Mouse (Mus musculus) limb, embryonic 13.5 days (tissue): ENCODE measurements around the gene Tctex1d2. TPM values are rescaled to one million over a fixed set of nuclear protein-coding genes. Genes with fewer than 3 reads are reported as not detected.

Experiments used
- ATAC-seq: fragments of 200-750 bp; cut with Nextera tagmentation; 2 replicates; pipeline ENCODE4 v1.8.0; 2017; ENCODE audit warnings: low read depth, moderate number of reproducible peaks, moderate TSS enrichment; ENCODE audit not compliant: low FRiP score
- H3K27ac ChIP-seq: fragments of 300-500 bp; sonication (generic); 2 replicates; pipeline ENCODE4 v1.5.1; 2015; ENCODE audit warnings: inconsistent platforms, mild to moderate bottlenecking, moderate library complexity
- H3K27me3 ChIP-seq: fragments of 300-500 bp; sonication (generic); 2 replicates; pipeline ENCODE4 v1.6.1; 2015; ENCODE audit warnings: mild to moderate bottlenecking, inconsistent platforms
- H3K36me3 ChIP-seq: fragments of 300-500 bp; sonication (generic); 2 replicates; pipeline ENCODE4 v1.6.1; 2015; ENCODE audit warnings: inconsistent platforms, mild to moderate bottlenecking, moderate library complexity
- H3K4me1 ChIP-seq: fragments of 300-500 bp; sonication (generic); 2 replicates; pipeline ENCODE4 v1.6.1; 2015; ENCODE audit warnings: inconsistent platforms
- H3K4me2 ChIP-seq: fragments of 300-500 bp; sonication (generic); replicated peaks from 2 replicates; pipeline ENCODE4 v1.6.1; 2015; ENCODE audit warnings: inconsistent platforms, mild to moderate bottlenecking, moderate library complexity
- H3K4me3 ChIP-seq: fragments of 300-500 bp; sonication (generic); 2 replicates; pipeline ENCODE4 v1.5.1; 2015; ENCODE audit warnings: moderate library complexity, mild to moderate bottlenecking, inconsistent platforms
- H3K9ac ChIP-seq: fragments of 300-500 bp; sonication (generic); 2 replicates; pipeline ENCODE4 v1.6.1; 2015; ENCODE audit warnings: mild to moderate bottlenecking, inconsistent platforms
- H3K9me3 ChIP-seq: fragments of 300-500 bp; sonication (generic); 2 replicates; pipeline ENCODE4 v1.6.1; 2016; ENCODE audit warnings: inconsistent platforms
- whole genome bisulfite sequencing: fragments of 180-500 bp; shearing (Covaris S2); methylation state at CpG from one replicate; pipeline ENCODE4 v1.1.7; 2015; 5-methylcytosine and 5-hydroxymethylcytosine counted together
- polyA plus RNA-seq: library from polyadenylated mRNA; unstranded; fragments of >200 nt; fragmentation: Nextera tagmentation; extraction: Ambion mirVana; gene quantifications from 2 replicates; pipeline ENCODE4 v1.2.1, GENCODE M21; 2015

The Tctex1d2 gene
- polyA plus RNA-seq, 1 experiment from 2014 or later, result 25.5 TPM

DNA sequence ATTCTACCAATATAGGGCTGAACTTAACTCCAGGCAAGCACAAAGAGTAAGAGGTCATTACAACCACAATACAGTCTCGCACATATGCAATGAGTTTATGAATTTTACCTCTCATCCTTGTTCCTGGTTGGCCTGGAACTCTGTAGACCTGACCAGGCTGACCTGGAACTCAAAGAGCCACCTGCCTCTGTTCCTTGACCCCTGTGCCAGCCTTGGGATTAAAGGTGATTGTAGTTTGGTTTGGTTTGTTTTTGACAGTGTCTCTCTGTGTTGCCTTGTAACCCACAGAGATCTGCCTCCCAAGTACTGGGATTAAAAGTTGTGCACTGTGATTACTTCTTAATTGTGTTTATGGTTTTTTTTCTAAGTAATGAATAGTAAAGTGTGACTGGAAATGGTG is 37.3 kb downstream of the Tctex1d2 start:
- Histone ChIP-seq H3K4me2 (no peak overlapping the region), H3K4me3 (no peak overlapping the region), H3K9me3 (no peaks in the 10 kb centered on the region), H3K4me1 (peaks cover 12% of the 10 kb centered on the region; the same call in 1 of the 2 replicates), H3K27me3 (no peaks in the 10 kb centered on the region), H3K36me3 (peaks cover 43% of the 10 kb centered on the region), H3K9ac (no peak overlapping the region), H3K27ac (no peak overlapping the region)
- no peak for ATAC-seq
- 91% methylated on average over 1 of the region's 1 CpGs for WGBS

DNA sequence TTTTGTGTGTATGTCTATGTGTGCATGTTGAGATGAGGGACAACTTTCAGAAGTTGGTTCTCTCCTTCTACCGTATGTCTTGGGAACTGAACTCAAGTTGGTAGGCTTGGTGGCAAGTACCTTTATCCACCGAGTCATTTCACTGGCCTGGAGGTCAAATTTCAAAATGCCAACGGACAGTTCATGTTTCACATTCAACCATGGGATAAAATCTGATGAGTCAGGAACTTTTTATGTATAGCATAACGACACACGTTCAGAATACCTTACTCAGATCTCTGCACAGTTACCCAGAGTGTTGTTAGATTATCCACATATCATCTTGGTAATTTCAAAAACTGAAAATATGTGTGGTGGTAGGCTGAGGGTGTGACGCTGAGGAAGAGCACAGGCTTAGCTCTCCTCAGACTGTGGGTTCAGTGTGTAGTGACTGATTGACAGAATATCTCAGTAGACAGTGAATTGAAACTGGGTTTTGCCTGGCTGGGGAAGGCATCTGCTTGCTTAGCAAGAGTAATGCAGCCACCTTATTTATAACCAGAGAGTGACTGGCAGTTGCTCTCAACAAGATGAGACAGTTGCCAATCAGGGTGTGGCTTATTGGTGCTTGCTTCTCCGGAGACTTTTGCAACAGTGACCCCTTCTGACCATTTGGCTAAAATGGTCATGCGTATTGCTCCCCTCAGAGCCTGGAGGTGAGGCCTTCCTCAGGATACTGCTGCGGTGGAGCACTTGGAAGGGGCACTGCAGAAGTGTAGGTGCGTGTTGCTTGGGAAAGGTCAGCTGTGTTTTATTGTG is 38.3 kb downstream of the Tctex1d2 start:
- no peak overlapping the region for H3K4me3 ChIP-seq
- H3K4me2 ChIP-seq, result no peak overlapping the region
- H3K9me3 ChIP-seq, result no peaks in the 10 kb centered on the region
- 54% methylated on average over 10 of the region's 10 CpGs for WGBS
- no peak overlapping the region for H3K9ac ChIP-seq
- H3K4me1 ChIP-seq, result peaks cover 12% of the 10 kb centered on the region; the same call in 1 of the 2 replicates
- no peaks in the 10 kb centered on the region for H3K27me3 ChIP-seq
- H3K27ac ChIP-seq, result no peak overlapping the region
- peaks cover 38% of the 10 kb centered on the region for H3K36me3 ChIP-seq
- ATAC-seq, result no peak

DNA sequence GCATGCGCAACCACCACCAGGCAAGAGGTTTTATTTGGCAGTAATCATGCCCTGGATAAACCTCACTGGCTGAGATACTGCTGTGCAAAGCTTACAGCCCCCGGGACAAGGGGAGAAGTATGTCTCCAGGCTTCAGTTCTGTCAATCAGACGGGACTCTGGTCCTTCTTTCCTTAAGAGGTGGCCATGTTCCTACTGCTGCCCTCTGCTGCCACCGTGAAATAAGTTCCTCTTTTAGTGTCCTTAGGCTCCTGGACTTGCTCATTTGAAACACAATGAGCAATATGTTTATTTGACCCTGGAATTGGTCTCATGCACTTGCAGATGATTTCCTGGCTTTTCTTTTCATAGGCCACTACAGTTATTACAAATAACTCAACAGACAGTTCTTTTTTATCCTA is 41.0 kb downstream of the Tctex1d2 start:
- Histone ChIP-seq H3K4me2 (no peak overlapping the region), H3K27me3 (no peaks in the 10 kb centered on the region), H3K4me1 (no peaks in the 10 kb centered on the region), H3K36me3 (peaks cover 51% of the 10 kb centered on the region), H3K4me3 (no peak overlapping the region), H3K27ac (no peak overlapping the region), H3K9me3 (no peaks in the 10 kb centered on the region), H3K9ac (no peak overlapping the region)
- ATAC-seq, result no peak
- 59% methylated on average over 4 of the region's 4 CpGs for WGBS

DNA sequence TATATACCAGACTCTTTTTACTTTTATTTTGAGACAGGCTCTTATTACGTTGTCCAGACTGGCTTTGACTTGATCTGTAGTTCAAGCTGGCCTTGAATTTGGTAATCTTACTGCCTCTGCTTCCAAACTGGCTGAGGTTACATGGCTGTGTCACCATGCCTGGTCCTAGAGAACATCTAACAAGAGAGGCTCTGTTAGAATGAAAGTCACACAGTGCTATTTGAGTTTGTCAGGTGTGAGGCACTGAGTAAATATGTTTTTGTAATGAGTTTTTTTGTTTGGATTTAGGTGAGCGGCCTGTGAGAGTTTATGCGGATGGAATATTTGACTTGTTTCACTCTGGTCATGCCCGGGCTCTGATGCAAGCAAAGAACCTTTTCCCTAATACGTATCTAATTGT is 42.2 kb downstream of the Tctex1d2 start:
- Histone ChIP-seq H3K27me3 (no peaks in the 10 kb centered on the region), H3K9ac (no peak overlapping the region), H3K36me3 (peaks cover 47% of the 10 kb centered on the region), H3K27ac (no peak overlapping the region), H3K9me3 (no peaks in the 10 kb centered on the region), H3K4me2 (no peak overlapping the region), H3K4me3 (no peak overlapping the region), H3K4me1 (no peaks in the 10 kb centered on the region)
- no peak for ATAC-seq
- 93% methylated on average over 5 of the region's 5 CpGs for WGBS

DNA sequence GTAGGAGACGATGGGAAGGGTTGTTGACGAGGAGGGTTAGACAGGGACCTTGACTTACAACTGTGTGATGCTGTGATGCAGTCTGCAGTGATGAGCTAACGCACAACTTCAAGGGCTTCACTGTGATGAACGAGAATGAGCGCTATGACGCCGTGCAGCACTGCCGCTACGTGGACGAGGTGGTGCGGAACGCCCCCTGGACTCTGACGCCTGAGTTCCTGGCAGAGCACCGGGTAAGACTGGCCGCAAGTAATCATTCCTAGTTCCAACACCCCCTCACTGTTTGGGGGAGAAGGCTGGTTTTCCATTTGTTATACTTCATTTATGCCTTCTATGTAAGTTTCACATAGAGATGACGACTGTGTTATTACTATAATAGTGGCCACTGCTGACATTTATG is 43.4 kb downstream of the Tctex1d2 start:
- no peaks in the 10 kb centered on the region for H3K4me1 ChIP-seq
- peaks cover 54% of the 10 kb centered on the region for H3K36me3 ChIP-seq
- no peaks in the 10 kb centered on the region for H3K27me3 ChIP-seq
- H3K4me2 ChIP-seq, result no peak overlapping the region
- no peak overlapping the region for H3K27ac ChIP-seq
- no peak overlapping the region for H3K4me3 ChIP-seq
- H3K9me3 ChIP-seq, result no peaks in the 10 kb centered on the region
- H3K9ac ChIP-seq, result no peak overlapping the region
- 94% methylated on average over 16 of the region's 16 CpGs for WGBS
- no peak for ATAC-seq

DNA sequence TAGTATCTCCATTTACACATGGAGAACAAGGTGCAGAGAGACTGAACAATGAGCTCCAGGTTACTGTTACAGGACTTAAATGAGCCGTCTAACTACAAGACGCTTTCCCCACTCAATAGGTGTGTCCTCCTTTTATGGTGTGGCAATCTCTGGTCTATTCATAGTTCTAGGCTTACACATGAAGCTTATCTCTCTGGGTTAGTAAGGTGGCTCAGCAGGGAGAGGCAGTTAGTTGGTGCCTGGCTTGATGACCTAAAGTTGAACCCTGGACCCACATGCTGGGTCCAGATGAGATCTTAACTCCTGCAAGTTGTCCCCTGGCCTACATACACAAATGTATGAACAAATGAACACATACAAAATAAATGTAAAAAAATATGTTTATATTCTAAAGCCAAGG is 43.9 kb downstream of the Tctex1d2 start:
- Histone ChIP-seq H3K9ac (no peak overlapping the region), H3K9me3 (no peaks in the 10 kb centered on the region), H3K27ac (no peak overlapping the region), H3K36me3 (peaks cover 59% of the 10 kb centered on the region), H3K4me1 (no peaks in the 10 kb centered on the region), H3K4me2 (no peak overlapping the region), H3K27me3 (no peaks in the 10 kb centered on the region), H3K4me3 (no peak overlapping the region)
- ATAC-seq, result no peak
- 82% methylated on average over 2 of the region's 2 CpGs for WGBS

DNA sequence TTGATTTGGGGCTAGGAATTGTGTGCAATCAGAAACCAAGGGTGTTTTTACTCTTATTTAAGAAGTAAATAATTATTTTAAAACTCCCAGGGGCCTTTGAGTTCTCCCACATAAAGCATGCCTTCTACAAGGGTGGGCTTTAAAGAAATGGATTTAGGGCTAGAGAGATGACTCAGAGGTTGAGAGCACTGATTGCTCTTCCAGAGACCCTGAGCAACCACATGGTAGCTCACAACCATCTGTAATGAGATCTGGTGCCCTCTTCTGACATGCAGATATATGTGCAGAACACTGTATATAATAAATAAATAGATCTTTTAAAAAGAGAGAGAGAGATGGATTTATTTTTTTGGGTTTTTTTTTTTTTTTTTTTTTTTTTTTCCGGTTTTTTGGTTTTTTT is 45.4 kb downstream of the Tctex1d2 start:
- no peaks in the 10 kb centered on the region for H3K4me1 ChIP-seq
- no peak overlapping the region for H3K9ac ChIP-seq
- peaks cover 60% of the 10 kb centered on the region for H3K36me3 ChIP-seq
- H3K27me3 ChIP-seq, result no peaks in the 10 kb centered on the region
- WGBS, result no CpG with 5 or more reads among the region's 1 CpGs
- H3K27ac ChIP-seq, result no peak overlapping the region
- H3K9me3 ChIP-seq, result no peaks in the 10 kb centered on the region
- no peak for ATAC-seq
- H3K4me3 ChIP-seq, result no peak overlapping the region
- no peak overlapping the region for H3K4me2 ChIP-seq

DNA sequence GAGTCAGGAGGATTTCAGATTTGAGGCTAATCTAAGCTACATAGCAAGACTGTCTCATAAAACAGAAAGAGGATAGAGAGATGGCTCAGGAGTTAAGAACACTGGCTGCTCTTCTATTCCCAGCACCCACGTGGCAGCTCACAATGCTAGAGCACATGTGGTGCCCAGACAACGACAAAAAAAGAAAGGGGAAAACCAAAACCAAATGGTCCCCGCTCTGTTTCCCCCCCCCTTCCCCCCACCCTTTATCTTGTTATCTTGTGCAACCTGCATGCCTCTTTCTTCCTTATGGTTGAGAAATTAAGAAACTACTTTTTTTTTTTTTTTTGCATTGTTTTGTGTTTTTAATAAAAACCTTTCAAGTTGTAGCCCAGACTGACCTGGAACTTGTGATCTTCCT is 49.0 kb downstream of the Tctex1d2 start:
- Histone ChIP-seq H3K4me2 (no peak overlapping the region), H3K4me1 (no peaks in the 10 kb centered on the region), H3K27me3 (no peaks in the 10 kb centered on the region), H3K9me3 (no peaks in the 10 kb centered on the region), H3K4me3 (no peak overlapping the region), H3K27ac (no peak overlapping the region), H3K9ac (no peak overlapping the region), H3K36me3 (peaks cover 76% of the 10 kb centered on the region)
- ATAC-seq, result no peak
- WGBS, result 43% methylated on average over 3 of the region's 3 CpGs

DNA sequence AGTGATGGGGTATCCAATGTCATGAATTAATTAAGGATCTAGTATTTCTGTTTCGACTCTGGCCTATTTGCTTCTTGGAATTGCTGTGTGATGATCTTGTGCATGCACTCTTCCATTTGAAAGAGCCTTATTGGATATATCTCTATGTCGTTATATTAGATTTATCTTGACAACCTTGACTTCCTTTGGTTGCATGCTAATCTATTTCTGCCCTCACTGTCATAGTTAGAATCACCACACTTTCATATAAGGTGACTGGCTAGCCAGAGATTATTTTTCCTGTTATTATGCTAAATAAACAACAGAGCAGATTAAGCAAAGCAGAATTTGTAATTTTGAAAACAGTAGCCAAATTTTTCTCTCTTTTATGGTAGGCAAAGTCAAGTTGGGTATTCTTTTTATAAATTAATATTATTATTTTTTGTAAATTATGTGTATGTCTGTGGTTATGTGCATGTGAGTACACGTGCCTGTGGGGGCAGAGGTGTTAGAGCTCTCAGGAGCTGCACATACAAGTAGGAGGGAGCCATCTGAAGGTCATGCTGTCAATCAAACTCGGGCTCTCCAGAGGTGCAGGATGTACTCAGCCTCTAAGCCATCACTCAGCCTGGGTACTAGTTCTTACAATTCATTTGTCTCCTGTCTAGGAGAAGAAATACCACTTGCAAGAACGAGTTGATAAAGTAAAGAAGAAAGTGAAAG is 50.1 kb downstream of the Tctex1d2 start:
- no peak overlapping the region for H3K9ac ChIP-seq
- no peak overlapping the region for H3K4me3 ChIP-seq
- no peaks in the 10 kb centered on the region for H3K4me1 ChIP-seq
- H3K36me3 ChIP-seq, result peaks cover 69% of the 10 kb centered on the region
- no peaks in the 10 kb centered on the region for H3K9me3 ChIP-seq
- no peaks in the 10 kb centered on the region for H3K27me3 ChIP-seq
- no peak overlapping the region for H3K4me2 ChIP-seq
- H3K27ac ChIP-seq, result no peak overlapping the region
- no peak for ATAC-seq
- 80% methylated on average over 5 of the region's 5 CpGs for WGBS

DNA sequence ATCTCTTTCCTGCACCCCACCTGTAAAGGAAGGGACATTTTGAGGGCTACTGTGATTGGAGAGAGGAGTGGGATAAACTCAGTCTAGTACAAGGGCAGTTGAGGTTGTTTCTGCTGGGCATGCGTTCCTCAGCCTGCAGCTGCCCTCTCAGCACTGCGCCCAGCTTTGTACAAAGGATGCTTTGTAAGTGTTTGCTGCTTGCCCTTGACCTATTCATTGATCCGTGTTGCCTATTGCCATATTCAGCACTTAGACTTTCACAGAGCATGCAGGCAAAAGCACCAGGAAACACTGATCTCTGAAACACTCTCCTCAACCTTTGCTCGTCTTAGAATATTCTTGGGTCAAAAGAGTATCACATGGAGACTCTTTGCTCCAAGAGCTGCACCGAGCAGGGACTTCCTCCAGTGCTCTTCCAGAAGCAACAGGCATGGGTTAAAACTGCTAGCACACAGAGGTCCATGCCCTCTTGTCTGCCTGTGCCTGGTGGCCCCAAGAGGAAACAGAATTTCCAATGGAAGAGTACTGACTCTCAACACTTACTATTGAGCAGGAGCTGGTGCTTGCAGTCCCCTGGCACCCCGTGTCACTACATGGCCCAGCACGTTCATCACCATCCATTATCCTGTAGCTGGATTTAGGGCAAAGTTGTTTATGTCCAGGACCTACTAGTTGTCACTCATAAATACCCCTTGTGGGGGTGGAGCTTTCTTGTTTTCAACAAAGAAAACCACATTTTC is 52.9 kb downstream of the Tctex1d2 start:
- 0 out of 2 replicates have a peak, but pooled peaks cover 3% of the 10 kb centered on the region for H3K4me1 ChIP-seq
- H3K4me3 ChIP-seq, result no peak overlapping the region
- WGBS, result 85% methylated on average over 7 of the region's 7 CpGs
- no peak overlapping the region for H3K27ac ChIP-seq
- H3K9ac ChIP-seq, result no peak overlapping the region
- H3K27me3 ChIP-seq, result no peaks in the 10 kb centered on the region
- ATAC-seq, result no peak
- H3K4me2 ChIP-seq, result no peak overlapping the region
- peaks cover 50% of the 10 kb centered on the region for H3K36me3 ChIP-seq
- H3K9me3 ChIP-seq, result no peaks in the 10 kb centered on the region

DNA sequence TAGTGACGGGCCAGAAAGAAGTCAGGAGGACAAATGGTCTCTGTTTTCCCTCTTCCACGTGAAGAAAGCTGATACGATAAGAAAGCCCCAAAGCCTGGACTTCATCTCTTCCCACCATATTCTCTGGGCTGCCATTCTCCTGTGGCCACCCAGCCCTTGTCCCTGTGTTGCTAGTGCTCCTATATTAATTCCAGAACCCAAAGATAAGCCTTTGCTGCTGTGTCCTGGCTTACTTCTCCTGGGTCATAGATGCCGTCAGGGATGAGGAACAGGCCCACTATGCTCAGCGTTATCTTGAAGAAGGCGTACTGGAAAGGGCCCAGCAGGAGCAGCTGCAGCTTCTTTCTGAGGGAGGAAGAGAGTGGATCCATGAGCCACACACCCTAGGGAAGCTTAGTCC is 57.8 kb downstream of the Tctex1d2 start:
- no peaks in the 10 kb centered on the region for H3K9me3 ChIP-seq
- no peak overlapping the region for H3K27ac ChIP-seq
- no peak overlapping the region for H3K4me2 ChIP-seq
- no peak overlapping the region for H3K9ac ChIP-seq
- H3K4me1 ChIP-seq, result 0 out of 2 replicates have a peak, but pooled peaks cover 3% of the 10 kb centered on the region
- ATAC-seq, result no peak
- no peak overlapping the region for H3K4me3 ChIP-seq
- no peaks in the 10 kb centered on the region for H3K27me3 ChIP-seq
- 83% methylated on average over 6 of the region's 6 CpGs for WGBS
- peaks cover 8% of the 10 kb centered on the region for H3K36me3 ChIP-seq
